Mouse (Mus musculus) thymus, postnatal 25 days (tissue): Measurements from ENCODE around the gene Nup62.

ENCODE experiments used
- DNase-seq: peaks from one replicate; pipeline ENCODE4 v3.0.0; 2022

Gene Nup62

DNA sequence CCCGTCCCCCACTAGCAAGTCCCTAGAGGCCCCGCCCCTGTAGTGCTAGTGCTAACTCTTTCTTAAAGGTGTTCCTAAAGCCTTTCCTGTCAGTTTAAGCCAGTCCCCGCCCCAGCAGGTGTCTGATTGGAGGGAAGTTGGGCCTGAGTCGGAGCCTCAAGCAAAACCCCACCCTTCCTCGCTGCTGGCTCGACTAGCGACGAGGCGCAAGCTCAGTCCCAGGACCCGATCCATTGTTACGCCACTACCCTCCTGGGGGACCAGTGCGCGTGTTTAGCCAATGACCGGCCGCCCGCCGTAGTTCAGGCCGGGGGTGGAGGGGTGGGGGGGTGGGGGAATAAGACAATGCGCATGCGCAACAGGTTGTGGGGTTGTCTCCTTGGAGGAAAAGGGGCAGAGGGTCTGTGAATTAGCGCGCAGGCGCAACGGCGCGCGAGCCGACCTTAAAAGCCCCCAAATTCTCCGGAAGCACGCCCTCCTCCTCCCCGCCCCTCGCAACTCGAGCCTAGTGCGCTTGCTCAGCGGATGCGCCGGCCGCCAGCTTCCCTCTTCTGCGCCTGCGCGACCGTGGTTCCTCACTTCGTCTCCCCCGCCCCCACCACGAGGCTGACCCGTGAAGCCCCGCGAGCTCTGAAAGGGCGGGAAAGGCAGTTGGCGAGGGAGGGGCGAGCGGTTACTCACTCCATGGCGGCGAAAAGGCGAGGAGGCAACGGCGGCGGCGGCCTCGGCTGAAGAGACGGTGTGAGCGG lies at the start of gene Nup62, which contains the start of gene Il4i1:
Gene Nup62 (plus strand): TSS at position 368 of the 749 bp plus-strand sequence.
Gene Il4i1 (plus strand): TSS at position 667 of the 749 bp plus-strand sequence.
- peak; percentile 100 for DNase-seq

DNA sequence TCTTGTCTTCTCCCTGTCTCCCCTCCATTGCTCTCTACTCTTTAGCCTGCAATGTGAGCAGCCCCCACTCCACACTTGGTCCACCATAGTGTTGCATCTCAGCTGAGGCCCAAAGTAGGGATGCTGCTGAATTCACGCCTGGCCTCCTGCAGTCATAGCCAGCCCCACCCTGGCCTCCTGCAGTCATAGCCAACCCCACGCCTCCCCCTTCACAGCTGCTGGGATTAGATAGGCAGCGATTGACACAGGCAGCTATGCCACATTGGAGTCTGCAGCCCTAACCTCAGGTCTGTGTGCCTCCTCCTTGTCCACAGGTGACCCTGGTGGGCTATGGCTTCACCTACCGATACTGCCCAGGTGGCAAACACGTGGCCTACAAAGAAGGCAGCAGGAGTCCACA lies 47.8 kb upstream of the Nup62 start:
- DNase-seq: no peak

DNA sequence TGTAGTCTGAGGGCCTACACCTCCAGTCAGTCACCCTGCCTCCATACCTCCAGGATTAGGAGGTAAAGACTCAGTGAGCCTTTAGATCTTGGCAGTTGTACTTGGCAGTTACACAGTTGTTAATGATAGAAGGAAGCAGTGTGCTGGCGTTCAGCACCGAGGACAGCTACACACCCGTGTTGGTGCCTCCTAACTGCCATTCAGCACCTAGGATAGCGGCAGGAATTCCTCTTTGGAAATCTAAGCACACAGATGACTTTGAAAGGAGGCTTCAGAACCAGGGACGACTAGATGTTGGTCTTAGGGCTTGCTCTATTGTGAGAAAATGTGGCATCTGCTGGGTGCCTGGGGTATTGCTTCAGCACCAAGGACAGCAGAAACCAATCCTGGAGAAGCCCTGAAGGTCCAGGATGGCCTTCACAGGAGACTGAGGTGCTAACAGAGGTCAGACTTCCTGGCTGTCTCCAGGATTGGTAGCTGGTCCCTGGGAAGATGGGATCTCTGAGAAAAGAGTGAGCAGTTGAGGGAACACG lies 45.8 kb upstream of the Nup62 start:
- peak; percentile 35 for DNase-seq

DNA sequence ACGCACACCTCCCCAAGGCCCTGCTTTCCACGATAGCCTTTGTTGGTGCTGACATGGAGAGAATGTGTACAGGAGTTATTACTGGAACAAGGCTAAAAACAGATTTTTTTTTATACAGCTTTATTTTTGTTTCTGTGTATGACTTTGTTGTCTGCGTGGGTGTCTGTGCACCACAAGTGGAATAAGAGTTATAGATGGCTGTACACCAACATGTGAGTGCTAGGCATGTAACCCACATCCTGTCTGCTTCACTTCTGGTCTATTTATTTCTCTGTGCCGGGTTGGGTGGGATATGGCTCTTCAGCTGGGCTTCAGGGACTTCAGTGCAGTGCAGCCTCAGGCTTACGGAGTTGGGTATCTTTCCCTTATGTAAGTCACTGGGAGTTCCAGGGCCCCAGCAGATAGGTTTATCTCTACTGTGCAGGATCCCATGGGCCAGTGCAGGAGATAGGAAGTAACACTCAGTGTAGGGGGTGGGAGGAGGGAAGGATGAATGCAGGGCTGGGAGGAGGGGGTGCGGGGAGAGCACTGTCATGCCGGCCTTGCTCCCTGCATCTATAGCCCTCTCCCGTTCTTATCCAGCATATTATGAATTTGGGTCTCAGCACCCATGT lies 43.2 kb upstream of the Nup62 start:
- peak; percentile 31 for DNase-seq

DNA sequence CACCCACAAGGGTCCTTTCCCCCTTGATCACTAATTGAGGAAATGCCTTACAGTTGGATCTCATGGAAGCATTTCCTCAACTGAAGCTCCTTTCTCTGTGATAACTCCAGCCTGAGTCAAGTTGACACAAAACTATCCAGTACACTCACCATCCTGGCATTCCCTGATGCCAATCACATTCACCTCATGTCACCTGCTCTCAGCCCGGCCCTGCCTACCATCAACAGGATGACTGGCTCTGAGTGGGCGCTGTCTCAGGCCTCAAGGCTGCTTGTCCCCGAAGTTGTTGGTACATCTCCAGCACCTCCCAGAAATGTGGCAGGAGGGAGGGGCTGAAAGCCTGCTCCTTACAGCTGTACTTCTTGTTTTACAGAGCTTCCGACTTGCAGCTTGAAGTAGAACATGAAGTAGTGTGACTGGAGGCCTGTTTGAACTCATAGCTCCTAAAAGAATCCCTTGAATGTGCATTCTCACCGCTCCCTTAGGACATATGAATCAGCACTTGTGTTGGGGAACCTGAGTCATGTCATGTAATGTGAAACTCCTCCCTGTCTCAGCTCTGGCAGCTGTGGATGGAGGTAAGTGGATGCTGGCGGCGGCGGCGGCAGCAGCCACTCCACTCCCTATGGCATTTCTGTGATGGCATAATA lies 38.9 kb upstream of the Nup62 start:
- no peak for DNase-seq

DNA sequence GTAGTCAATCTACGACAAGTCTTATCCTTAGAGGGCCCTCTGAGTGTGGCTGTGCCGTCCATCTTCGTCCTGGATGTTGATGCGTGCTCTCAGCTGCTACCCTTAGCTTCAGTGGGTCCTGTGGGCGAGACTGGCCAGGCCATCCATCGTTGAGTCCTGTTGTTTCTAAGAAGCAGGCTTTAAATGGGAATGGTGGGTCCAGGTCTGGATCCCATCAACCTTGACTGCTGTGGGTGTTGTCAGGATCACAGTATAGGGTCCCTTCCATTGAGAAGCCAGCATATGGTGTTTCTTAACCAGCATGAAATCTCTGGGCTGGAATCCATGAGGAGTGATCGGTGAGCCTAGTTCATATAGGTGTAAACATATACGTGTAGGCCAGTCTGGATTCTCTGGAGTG lies 35.8 kb upstream of the Nup62 start:
- DNase-seq: no peak

DNA sequence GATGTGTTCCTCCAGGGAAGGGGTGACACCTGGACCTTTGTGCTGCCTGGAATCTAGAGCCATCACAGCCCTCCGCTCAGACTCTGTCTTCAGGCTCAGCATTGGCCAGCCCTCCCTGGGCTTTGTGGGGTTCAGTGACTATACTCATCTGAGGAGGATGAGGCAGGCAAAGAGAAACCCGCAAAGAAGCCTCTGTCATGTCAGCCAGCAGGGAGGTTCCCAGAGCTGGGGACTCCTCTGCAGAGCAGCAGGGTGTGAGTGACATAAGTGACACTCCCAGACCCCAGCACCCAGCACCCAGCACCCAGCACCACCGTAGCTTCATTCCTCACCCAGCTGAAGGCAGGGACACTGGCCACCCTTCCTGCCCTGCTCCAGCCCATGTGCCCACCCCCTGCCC lies 26.4 kb upstream of the Nup62 start:
- no peak for DNase-seq

DNA sequence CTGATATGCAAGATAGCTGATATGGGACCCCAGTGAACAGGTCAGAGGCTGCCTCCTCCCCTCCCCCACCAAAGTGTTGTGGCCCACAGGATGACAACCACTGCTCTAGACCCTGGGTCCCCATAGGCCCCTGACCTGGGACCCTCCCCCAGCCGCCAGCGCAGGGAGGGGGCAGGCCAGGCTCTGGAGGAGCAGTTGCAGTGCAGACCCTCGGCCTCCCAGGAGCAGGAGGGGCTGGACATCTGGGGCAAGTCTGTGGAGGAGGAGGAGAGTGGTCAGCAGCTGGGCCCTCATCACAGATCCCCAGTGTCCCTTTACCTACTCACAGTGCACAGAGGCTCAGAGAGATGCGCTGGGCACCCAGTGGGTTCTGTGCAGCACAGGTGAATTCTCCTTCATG lies 25.8 kb upstream of the Nup62 start:
- no peak for DNase-seq

DNA sequence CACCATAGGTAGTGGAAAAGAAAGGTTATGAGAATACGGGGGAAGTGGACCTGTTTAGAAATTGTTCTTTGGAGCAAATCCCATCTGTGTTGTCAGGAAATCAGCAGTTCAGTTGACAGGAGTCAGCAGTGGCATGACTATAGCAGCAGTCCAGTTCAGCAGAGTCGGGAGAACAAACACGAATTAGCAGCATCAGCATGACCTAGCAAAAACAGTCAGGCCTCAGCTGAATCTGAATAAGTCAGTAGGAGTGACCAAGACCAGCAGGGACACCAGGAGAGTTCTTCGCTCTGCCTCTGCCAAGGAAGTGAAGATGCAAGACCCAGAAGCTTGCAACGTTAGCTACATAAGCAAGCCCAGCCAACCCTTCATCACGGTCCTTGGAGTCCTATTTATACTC lies 23.1 kb upstream of the Nup62 start:
- DNase-seq: no peak

DNA sequence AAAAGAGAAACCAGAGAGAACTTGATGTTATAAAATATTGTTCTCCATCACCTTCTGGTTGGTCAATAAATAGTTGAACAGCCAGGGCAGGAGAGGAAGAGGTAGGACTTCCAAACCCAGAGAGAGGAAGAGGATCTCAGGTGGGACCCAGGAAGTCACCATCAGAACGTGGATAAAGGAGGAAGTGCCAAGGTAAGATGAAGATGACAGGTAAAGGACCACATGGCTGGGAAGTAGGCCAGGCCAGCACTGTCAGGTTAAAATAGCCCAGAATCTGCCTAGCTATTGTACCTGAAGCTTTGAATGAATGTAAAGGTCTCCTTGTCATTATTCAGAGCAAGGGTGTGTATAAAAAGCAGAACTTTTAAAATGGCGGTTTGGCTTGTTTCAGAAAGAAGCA lies 7.0 kb upstream of the Nup62 start:
- no peak for DNase-seq

DNA sequence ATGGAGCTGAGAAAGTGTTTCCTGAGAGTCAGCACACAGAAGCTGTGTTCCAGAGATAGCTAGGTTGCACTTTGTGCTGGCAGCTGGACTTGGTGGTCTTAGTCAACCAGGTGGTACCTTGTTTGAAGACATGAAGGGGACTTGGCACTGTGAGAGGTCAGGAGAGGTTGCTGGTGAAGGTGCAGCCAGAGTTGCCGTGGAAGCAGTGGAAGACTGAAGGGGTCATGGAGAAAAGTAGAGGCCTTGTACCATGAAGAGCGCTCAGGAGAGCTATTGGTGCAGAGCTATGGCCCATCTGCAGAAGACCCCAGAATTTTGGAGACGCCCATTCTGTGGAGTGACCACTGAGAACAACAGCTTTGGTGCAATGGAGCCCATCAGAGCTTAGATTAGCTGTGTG lies 6.4 kb upstream of the Nup62 start:
- no peak for DNase-seq

DNA sequence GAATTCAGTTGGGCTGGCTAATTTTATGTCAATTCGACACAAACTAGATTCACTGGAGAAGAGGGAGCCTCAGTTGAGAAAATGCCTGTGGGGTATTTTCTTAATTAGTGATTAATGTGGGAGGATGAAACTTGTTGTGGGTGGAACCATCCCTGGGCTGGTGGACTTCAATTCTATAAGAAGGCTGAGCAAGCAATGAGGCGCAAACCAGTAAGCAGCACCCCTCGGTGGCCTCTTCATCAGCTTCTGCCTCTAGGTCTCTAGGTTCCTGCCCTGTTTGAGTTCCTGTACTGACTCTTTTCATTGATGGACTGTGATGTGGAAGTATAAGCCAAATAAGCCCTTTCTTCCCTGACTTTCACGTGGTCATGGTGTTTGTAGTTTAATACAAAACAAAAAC lies 5.5 kb upstream of the Nup62 start:
- DNase-seq: no peak

DNA sequence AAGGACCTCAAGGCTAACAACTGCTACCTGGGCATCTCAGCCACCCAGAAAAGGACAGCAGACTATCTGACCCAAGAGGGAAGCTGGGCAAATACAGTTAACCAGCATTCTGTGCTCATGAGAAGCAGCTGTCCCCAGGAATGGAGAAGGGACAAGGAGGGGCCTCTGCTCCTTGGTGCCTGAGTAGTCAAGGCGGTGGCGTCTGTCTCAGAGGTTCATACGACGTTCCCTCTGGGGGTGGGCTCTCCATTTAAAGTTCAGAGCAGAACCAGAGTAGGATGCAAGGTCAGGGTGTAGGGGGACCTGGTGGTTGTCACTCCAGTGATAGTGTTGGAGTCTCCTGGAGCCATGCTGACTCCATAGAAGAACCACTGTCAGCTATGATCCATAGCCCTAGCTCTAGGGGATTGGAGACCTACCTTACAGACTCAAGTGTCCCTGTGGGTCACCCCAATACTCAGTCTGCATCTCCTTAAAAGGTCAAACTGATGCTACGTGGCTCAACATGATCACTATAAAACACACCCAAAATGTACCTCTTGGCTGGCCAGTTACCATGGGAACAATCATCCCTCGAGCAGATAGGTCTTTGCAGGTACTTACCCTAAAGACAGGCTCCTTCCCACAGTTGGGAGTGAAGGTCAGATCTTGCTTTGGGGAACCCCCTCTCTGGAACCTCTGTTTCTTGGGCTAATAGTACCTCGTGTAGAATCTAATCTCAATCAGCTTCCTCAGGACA lies 4.9 kb upstream of the Nup62 start:
- DNase-seq: no peak

DNA sequence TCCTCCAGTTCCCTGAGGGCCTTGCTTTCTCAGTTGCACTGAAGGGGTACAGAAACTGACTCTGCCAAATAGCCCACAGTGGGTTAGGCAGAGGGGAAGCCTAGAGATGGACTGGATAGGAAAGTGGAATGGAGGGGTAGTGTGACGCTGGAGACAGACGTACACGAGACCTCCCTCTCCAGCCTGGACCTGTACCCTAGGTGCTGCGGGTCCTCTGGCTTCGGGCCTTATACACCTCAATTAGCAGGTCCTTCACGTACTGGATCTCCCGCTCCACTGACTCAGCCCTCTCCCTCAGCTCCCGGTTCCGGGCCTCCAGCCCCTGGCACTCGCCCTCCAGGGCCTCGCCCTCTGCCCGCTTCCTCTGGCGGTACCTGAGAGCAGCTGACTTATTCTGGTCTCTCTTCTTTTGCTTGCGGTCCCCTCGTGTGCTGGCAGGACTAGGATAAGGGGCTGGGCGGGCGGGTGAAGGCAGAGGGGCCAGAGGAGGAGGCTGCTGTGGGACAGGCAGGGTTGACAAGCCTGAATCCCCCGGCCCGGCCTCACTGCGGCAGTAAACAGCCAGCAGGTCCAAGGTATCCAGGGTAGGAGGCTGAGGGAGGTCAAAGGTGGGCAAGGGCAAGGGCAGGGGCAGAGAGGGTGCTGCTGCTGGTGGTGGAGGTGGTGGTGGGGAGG lies 3.1 kb upstream of the Nup62 start:
- no peak for DNase-seq

DNA sequence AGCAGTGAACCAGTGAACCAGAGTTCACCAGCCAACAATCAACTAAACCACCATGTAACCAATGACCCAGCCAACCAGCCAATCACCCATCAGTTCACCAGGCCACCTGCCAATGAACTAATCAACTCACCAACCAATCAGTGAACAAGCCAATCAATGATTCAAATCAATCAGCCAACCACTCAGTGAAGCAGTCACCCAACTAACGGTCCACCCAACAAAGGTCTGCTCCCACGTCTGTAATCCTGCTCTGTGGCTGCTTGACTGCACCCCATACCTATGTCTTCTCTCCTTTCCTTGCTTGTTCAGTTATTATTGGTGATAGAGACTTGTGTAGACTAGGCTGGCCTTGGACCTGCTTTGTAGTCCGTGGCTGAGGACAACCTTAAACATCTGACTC lies 1.9 kb upstream of the Nup62 start:
- no peak for DNase-seq

DNA sequence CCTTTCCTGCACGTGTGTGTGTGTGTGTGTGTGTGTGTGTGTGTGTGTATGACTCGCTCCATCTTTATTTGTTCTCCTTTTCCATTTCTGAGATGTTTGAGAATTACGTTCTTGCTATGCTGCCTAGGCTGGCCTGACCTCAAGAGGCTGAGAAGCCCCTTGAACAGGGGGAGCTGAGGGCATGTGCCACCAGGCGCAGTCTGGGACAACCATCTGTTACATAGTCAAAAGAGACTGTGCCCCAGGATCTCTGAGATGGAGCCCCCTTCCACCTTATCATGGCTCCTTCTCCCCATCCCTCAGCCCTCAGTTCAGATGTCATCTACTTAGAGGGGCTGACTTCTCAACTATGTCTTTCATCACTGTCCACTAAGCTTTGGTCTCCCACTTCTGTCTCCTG lies 1.5 kb upstream of the Nup62 start:
- DNase-seq: no peak

DNA sequence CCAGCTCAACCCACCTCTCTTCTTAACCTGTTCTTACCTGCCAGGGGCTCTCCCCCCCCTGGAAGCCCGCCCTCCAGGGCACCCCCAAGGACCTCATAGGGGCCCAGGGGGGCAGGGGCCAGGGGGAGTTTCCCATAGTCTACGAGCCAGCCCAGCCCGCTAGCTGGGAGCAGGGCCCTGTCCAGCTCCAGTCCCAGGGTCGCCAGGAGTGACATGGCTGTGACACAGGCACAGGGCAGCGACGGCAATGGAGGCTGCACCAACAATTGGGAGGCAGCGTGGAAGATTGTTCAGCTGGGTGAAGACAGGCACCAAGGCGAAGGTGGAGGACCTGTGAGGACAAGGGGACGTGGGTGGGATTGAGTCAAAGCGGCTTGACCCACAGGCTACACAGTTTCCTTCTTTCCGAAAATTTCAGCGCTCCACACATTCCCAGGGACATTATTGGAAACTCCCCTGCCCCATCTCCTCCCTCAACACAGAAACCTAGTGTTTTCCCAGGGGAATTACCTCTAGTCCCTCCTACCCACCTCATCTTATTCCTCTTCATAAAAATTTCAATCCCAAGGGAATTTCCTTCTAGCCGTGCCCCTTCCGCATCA lies 835 bp upstream of the Nup62 start:
- DNase-seq: no peak

DNA sequence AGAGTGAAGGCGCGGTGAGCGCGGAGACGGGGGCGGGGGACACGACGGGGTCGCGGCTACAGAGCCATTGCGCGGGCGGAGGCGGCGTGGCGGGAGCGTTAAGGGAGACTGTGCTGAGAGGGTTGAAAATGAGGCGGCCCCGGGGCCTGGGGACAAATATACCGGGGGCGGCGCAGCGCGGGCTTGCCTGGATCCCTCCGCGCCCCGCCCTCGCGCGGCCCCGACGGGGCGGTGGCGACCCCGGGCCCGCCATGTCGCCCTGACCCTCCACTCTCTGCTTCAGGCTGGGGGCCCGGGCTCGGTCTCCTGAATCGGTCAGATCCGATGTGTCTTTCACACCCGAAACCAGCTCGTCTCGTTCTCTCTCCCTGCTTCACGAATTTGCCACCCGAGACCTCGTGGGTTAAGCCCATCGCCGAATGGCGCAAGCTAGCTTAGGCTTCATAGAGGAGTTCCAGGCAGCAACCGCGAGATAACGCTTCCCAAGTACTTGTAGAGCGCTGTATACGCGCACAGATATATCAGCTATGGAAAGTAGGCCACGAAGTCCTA lies 658 bp downstream of the Nup62 start, which contains the start of gene Atf5:
Gene Atf5 (minus strand): TSS at position 189 of the 552 bp plus-strand sequence.
- DNase-seq: no peak

DNA sequence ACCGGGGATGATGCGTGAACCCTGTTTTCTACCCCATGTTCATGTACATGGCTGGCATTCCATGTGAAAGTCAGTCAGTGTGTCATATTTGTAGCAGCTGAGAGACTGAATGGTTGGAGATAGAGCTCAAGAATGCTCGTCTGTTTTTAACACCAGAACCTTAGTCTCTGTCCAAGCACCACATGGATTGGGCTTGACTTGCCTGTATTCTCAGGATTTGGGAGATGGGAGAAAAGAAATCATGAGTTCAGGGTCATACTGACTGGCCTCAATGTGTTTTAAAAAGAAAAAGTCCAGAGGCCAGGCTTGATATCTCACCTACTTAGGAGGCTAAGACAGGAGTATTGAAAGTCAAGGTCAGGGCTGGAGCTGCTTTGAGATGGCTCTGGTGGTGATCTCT lies 1.6 kb downstream of the Nup62 start:
- DNase-seq: no peak

DNA sequence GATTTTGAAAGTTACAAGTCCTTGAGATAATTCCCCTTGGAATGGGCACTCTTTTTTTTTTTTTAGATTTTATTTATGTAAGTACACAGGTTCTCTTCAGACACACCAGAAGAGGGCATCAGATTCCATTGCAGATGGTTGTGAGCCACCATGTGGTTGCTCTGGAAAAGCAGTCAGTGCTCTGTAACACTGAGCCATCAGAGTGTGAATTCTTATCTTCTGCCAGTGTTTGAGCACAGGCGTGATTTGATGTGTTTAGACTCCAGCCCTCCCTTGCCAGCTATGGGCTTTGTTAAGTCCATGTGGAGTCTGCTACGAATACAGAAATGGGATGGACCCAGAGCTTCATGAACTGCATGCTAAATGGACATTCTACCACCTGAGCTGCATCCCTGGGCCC lies 2.3 kb downstream of the Nup62 start:
- no peak for DNase-seq

DNA sequence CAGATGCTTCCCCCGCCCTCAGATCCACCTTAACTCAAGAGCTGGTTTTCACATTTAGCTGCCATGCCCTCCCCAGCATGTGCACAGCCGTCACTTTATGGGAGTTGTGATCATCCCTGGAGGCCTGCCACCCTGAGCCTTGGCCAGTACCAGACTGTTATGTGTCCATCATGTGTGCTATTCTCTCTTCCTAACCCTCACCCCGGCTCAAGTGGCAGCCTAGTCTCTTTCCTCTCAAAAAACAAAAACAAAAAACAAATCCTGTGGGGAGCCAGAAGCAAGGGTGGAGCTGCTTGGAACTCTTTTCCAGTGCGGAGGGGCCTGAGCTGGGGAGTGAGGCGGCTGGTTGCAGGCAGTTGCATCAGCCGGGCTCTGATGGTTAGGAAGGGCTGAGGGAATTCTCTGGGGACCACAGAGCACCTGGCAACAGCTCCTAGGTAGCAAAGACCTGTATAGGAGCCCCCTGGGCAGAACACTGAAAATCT lies 2.9 kb downstream of the Nup62 start:
- peak; percentile 4 for DNase-seq

DNA sequence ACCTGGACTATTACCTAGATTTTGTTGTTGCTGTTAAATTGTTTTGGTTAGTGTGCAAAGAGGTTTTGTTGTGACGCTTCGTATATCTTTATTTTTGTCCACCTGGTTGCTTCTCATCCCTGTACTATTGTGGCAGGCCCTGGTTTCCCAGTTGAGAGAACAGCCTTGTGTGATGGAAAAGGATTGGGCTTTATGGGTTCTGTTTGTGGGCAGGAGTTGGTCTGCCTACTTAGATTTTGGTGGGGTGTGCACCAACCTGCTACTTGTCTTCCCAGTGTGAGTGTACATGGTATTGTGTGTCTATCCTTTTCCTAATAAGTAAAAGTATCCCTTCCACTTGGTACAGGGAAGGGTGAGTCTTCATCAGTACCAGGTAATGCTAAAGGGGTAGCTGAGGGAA lies 3.5 kb downstream of the Nup62 start:
- peak; percentile 0 for DNase-seq
